Mouse (Mus musculus): ENCODE data around the gene Eif2a.
"Not testable (repeated sequence)": the region's sequence is repeated elsewhere in the genome, so short reads cannot be mapped to it uniquely, and the experiment has no call there.

Gene Eif2a

GRCm38 (mm10) chr3:58523386-58523785 lies 2.2 kb upstream of the Eif2a start:
- DNase-seq = no peak

GRCm38 (mm10) chr3:58524246-58524645 lies 1.4 kb upstream of the Eif2a start:
- DNase-seq = no peak

GRCm38 (mm10) chr3:58525166-58525565 lies 455 bp upstream of the Eif2a start:
- no peak for DNase-seq

- no peak for DNase-seq
Measured at GRCm38 (mm10) chr3:58526408-58526737, 752 bp downstream of the Eif2a start.

GRCm38 (mm10) chr3:58536573-58536972 lies 11.0 kb downstream of the Eif2a start:
- no peak for DNase-seq

GRCm38 (mm10) chr3:58552001-58552811 lies 26.6 kb downstream of the Eif2a start:
- DNase-seq = no peak

- no peak for DNase-seq
Measured at GRCm38 (mm10) chr3:58556649-58557048, 31.0 kb downstream of the Eif2a start.

GRCm38 (mm10) chr3:58559887-58560286 lies 34.3 kb downstream of the Eif2a start:
- DNase-seq = no peak

- no peak for DNase-seq
Measured at GRCm38 (mm10) chr3:58561437-58561836, 35.8 kb downstream of the Eif2a start.

GRCm38 (mm10) chr3:58570821-58571220 lies 45.2 kb downstream of the Eif2a start:
- DNase-seq = no peak

GRCm38 (mm10) chr3:58576137-58577066 lies 50.8 kb downstream of the Eif2a start, which contains the start of gene Selenot:
Gene Selenot, plus strand, starts transcription at chr3:58576636.
- peak; percentile 98 for DNase-seq

- no peak for DNase-seq
Measured at GRCm38 (mm10) chr3:58577067-58577503, 51.5 kb downstream of the Eif2a start.

GRCm38 (mm10) chr3:58577506-58578050 lies 52.0 kb downstream of the Eif2a start:
- no peak for DNase-seq

GRCm38 (mm10) chr3:58581530-58581929 lies 55.9 kb downstream of the Eif2a start:
- DNase-seq = no peak

- no peak for DNase-seq
Measured at GRCm38 (mm10) chr3:58582297-58582696, 56.7 kb downstream of the Eif2a start.

GRCm38 (mm10) chr3:58582788-58583426 lies 57.3 kb downstream of the Eif2a start:
- no peak for DNase-seq

GRCm38 (mm10) chr3:58590544-58590943 lies 64.9 kb downstream of the Eif2a start:
- not testable (repeated sequence) for DNase-seq

- not testable (repeated sequence) for DNase-seq
Measured at GRCm38 (mm10) chr3:58592666-58593065, 67.0 kb downstream of the Eif2a start.

GRCm38 (mm10) chr3:58593623-58594022 lies 68.0 kb downstream of the Eif2a start:
- DNase-seq = no peak
